Mouse (Mus musculus) subcutaneous adipose tissue, adult 2 months (tissue): ENCODE results near the gene 4930519P11Rik. TPM values are rescaled to one million over a fixed set of nuclear protein-coding genes. Genes with fewer than 3 reads are reported as not detected.

Source experiments
- polyA plus RNA-seq: library from polyadenylated mRNA; depleted of rRNA; stranded (reverse); fragments of >200 nt; gene quantifications from 2 replicates; pipeline ENCODE4 v1.2.3, GENCODE M21; 2012; ENCODE audit warnings: low replicate concordance; rRNA removed

4930519P11Rik gene
- polyA plus RNA-seq, result 0.57 and 0.87 TPM in 2 replicates

DNA sequence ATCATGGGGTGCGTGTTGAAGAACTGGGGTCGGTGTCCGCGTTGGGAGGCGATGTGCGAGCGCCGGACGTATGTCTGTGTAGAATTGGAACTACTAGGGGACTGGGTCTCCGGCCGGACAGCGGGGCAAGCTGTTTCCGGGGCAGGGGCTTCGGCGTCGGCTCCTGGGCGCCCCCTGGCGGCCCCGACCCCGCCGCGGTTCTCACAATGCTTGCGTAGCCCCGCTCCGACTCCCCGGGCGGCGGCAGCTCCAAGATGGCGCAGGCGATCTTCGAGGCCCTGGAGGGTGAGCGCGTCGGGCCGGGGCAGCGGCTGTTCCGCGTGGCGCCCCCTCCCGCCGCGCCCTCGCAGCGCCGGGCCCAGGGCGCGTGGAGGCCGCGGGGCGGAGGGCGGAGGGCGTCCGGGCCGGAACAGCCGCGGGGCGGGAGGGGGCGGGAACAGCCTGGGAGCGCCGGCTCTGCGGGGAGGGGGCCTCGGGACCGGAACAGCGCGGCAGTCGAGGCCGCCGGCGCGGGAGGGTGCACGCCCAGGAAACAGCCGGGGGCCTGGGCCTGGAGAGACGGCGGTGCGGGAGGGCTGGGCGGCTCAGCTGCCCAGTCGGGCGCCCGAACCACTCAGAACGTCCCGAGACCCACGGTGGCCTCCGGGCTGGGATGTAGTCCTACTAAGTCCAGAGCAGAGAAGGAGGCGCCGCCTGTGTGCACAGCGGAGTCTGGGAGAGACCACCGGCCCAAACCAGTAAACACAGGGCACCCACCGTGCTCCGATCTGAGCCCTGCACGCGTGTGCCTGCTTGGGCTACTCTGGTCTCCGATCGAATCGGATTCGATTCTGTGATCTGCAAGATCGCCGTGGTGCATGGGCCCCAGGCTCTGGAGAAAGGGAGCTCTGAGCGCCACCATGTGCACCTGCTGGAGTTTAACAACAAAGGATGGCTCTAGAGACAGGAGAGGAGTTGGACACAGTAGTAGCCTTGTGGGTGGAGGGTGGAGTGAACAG is at the start of gene 4930519P11Rik, which contains the start of gene Zfp341:
4930519P11Rik (minus strand) TSS at position 320 of the 998 bp plus-strand sequence.
Zfp341 (plus strand) TSS at position 180 of the 998 bp plus-strand sequence.

DNA sequence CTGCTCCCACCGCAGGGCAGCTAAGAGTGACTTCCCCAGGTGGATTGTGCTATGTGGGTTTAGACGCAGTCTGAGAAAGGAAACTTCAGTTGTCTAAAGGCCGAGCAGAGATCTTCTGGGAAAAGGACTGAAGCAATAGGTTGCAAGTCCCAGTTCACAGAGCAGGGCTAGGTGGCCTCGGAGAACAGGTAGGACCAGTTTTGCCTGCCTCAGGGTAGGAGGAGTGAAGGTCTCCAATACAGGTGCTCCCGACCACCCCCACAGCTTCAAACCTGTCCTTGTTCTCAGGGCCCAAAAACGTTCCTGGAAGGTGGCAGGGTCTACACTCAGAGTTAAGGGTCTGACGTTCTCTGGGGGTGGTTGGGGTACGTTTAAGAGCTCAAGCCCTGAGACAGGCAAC is 38.1 kb upstream of the 4930519P11Rik start, which contains the start of gene Chmp4b:
Chmp4b (plus strand) TSS at position 343 of the 400 bp plus-strand sequence.

DNA sequence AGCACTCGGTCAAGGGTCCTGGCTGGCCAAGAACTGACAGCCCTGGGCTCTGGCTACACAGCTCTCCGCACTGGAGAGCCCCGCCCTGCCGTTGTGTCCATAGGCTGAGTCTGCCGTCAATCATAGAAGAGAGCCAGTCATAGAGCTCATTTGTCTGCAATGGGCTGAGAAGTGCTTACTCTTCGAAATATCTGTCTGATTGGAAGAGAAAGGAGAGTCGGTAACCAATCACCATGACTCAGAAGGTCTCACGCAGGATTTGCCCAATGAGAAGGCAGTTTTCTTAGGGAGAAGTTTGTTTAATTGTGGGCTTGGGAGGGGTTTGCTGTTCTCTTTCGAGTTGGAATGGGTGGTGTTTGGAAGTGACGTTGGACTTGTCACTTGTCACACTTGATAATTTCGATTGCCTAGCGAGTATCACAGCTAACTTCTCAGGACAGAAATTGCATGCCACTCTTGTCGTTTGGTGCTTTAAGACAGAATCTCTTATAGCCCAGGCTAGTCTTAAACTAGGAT is 9.5 kb downstream of the 4930519P11Rik start, which contains the start of gene Pxmp4:
Pxmp4 (minus strand) TSS at position 71 of the 516 bp plus-strand sequence.

DNA sequence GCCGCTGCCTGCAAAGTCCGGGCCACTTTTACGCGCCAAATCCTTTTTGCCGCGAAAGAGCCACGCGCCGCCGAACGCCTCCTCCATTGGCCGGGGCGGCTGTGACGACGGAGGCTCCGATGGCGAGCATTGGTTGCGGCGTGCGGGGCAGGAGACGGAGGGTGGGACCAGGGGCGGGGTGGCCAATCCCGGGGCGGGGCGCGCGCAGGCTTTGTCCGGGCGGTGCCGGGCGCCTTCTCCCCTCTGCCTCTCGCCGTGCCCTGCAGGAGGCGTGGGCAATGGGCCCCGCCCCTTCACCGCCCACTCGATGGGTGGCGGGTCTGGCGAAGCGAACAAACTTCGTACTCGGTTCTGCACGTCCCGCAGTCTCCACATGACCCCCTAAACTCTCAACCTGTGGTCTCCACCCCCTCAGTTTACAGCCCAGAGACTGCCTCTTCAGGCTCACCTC is 43.4 kb downstream of the 4930519P11Rik start, which contains the start of gene E2f1:
E2f1 (minus strand) TSS at position 57 of the 451 bp plus-strand sequence.

Other genes starting within 250 kb of the 4930519P11Rik start
- 11.2 and 12.8 TPM in 2 replicates for gene Cdk5rap1, start 240.4 kb downstream of the 4930519P11Rik start, polyA plus RNA-seq
- 25.8 and 67.9 TPM in 2 replicates for gene Snta1, start 205.3 kb downstream of the 4930519P11Rik start, polyA plus RNA-seq
- gene Cbfa2t2, start 177.0 kb downstream of the 4930519P11Rik start, polyA plus RNA-seq, result 11.2 and 20.3 TPM in 2 replicates
- 0.77 and 1.5 TPM in 2 replicates for gene 1700003F12Rik, start 66.4 kb downstream of the 4930519P11Rik start, polyA plus RNA-seq
- not detected in 2 replicates for gene Actl10, start 61.7 kb downstream of the 4930519P11Rik start, polyA plus RNA-seq
- 1.6 and 8.0 TPM in 2 replicates for gene Necab3, start 54.5 kb downstream of the 4930519P11Rik start, polyA plus RNA-seq
- 13.4 and 15.1 TPM in 2 replicates for gene E2f1, start 43.5 kb downstream of the 4930519P11Rik start, polyA plus RNA-seq
- gene Pxmp4, start 9.7 kb downstream of the 4930519P11Rik start, polyA plus RNA-seq, result 60.5 and 151 TPM in 2 replicates
- 4.0 and 6.1 TPM in 2 replicates for gene Zfp341, start 140 bp downstream of the 4930519P11Rik start, polyA plus RNA-seq
- 118 and 161 TPM in 2 replicates for gene Chmp4b, start 38.3 kb upstream of the 4930519P11Rik start, polyA plus RNA-seq
- not detected in 2 replicates for gene Gm14214, start 156.6 kb upstream of the 4930519P11Rik start, polyA plus RNA-seq
- gene Raly, start 177.7 kb upstream of the 4930519P11Rik start, polyA plus RNA-seq, result 155 and 533 TPM in 2 replicates
- gene a, start 178.0 kb upstream of the 4930519P11Rik start, polyA plus RNA-seq, result 4.7 TPM in 1 of 2 replicates, not detected in the other